Mouse (Mus musculus) WW6 (cell line): ENCODE results near the gene Gsap.
"Not testable (repeated sequence)": the region's sequence is repeated elsewhere in the genome, so short reads cannot be mapped to it uniquely, and the experiment has no call there.

Experiments
- DNase-seq: peaks from one replicate; pipeline ENCODE4 v3.0.0-alpha.2; 2013; ENCODE audit warnings: low read depth, low spot score

The Gsap gene

DNA sequence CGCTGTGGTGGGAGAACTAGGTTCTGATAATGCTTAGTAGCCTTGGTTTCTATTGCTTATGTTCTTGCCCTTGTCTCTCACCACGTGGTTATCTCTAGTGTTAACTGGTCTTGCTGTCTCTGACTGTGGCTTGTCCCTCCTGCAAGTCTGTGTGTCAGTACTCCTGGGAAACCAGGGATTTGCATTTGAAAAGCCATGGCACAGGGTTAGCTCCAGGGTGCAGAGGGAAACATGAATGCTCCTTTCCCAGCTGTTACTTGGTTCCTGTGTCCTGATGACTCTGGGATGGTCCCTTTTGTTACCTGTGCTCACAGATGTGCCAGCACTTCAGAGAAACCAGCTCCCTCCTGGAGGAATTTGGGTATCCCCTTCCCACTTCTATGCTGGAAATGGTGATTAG, 3.0 kb upstream of the Gsap start:
- not testable (repeated sequence) for DNase-seq

DNA sequence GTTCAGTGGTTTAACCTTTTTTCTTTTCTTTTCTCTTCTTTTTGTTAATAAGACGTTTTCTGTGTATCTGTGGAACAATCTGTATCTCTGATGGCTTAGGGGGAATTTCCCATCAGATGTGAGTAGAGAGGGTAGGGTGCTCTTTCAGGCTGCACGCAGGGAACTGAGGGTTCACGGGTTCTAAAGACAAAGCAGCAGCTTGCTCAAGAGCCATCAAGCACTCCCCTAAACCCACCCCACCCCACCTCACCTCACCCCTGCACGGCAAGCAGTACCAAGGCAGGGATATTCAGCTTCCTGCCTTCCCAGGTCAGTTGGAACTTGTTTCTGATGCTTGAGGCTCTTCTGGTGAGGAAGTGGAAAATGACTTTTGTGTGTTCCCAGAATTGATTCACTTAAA, 766 bp downstream of the Gsap start:
- DNase-seq = no peak

- DNase-seq = no peak
These were observed 2.4 kb downstream of the Gsap start for GRCm38 (mm10) chr5:21188435-21188834.

DNA sequence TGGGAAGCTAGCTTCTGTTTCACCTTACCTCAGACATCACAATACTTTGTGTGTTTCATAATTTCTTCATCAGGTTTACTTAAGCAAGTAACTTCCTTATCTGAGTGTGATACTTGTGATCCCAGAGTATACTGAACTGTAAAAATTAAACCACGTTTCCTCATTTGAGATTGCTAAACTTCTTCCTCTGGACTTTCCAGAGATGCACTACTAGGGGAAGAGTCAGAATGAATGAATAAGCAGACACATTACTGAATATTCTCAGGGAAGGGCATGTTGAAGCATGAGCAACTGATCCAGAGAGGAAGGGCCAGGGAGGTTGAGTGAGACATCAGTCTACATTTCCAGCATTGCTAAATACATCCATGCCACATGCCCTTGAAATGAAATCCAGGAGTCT, 3.0 kb downstream of the Gsap start:
- DNase-seq = no peak

DNA sequence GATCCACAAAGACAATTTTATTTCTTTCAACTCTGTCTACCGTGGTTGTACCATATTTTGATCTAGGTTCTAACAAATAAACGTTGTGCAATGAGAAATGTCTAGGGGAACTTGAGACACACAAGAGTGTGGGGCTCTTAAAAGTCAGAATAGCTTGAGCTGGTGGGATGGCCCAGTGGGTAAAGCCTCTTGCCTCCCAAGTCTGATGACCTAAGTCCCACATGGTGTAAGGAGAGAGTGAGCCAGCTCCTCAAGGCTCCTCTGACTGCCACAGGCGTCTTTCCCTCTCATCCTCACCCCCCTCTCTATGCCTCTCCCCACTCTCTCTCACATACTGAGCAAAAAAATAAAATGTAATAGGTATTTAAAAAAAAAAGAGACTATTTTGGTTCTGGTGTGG, 3.4 kb downstream of the Gsap start:
- no peak for DNase-seq

DNA sequence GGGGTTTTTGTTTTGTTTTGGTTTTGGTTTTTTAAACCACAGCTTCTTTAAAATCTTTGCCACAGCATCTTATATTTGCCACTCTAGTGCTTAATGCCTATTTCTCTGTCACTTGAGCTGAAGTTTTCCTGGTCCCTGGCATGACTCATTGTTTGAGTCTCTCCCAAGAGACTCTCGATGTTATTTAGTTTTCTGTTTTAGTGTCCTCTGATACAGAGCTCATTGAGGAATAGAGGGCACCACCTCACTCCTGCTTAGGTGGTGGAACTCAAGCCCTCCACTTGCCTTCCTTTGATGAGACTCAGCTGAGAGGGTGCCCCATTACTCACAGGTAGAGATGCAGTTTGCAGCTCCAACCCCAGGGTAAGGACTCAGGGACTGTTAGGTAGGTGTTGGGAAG, 17.4 kb downstream of the Gsap start:
- no peak for DNase-seq

DNA sequence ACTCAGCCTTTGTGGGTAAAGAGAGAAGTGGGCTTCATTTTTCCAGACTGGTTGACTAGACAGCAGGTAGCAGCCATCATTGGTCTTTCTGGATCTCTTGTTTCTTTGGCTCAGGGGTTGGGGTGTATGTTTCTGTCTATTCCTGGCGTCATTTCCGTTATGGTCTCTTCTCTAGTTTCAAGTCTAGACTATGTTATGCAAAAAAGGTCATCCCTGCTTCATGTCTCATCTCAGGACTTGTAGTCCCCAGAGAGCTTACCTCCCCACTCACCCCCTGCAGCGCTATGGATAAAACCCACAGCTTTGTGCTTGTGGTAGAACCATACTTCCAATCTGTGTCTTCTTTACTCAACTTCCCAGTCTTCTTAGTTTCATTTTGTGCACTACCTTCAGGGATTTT, 18.1 kb downstream of the Gsap start:
- DNase-seq = no peak

DNA sequence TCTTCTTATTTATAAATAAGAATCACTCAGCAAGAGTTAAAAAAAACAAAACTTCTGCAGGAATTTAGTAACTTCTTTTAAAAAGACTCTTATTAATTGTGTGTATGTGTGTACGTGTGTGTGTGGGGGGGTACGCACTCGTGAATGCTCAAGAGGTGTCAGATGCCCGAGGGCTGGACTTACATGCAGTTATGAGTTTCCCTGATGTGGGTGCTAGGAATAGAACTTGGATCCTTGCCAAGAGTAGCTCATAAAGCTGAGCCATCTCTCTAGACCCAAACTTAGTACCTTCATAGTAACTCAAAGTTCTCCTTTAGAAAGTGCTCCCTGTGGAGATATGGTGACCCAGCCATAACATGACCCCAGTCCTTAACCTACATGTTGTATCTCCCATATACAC, 20.0 kb downstream of the Gsap start:
- no peak for DNase-seq

GRCm38 (mm10) chr5:21211406-21211805, 25.4 kb downstream of the Gsap start:
- no peak for DNase-seq

GRCm38 (mm10) chr5:21212933-21213332, 26.9 kb downstream of the Gsap start:
- no peak for DNase-seq

DNA sequence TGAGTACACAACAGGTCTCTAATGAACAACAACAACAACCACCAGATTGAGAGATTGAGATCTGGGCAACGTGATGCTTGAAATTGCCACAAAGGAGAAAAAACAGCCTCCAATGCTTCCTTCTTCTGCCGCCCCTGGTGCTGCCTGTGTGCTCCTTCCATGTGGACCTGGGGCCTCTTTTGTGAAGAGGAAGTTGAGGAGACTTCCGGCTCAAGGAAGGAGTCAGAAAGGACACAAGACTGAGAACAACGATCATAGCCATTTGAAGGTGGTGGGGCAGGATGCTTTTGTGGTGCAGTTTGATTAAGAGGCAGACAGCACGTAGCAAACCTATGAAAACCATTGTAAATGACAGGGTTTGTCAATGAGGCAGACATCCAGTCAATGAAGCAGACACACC, 27.7 kb downstream of the Gsap start:
- no peak for DNase-seq

DNA sequence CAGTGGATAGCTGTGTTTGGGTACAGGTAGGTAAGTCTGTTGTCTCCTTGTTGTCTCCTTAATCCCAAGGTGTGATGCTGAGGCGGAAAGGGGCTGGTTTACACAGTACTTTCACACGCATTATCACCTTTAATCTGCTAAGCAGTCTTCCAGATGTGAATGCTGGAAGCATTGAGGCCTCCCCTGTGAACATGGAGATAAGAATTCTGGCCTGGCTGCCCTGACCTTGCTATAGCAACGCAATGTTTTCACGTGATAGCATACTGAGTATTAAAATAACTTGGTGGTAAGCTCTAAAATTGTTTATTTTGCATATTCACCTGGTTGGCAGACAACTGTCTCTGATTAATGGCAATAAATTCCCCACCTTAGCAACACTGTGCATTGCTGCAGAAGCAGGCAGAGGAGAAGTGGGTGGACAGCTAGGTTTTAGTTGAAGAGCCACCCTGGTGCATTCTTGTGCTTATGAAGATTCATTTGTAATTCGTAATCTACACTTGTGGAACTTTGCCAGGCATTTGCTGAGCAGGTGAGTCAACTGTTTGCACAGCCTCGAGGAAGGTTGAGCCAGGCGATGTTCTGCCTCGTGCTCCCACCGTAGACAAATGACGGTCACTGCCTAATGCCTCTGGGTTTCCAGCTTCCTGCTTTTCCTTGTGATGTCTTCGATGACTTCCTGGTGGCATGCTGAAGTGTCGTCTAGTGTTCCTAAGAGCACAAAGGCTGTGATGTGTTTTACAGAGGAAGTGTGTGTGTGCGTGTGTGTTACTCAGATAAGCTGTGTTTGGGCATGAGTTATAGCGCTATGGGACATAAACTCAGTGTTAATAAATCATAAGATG, 31.6 kb downstream of the Gsap start:
- no peak for DNase-seq

- no peak for DNase-seq
These were observed 46.8 kb downstream of the Gsap start for GRCm38 (mm10) chr5:21232876-21233275.

GRCm38 (mm10) chr5:21244575-21244974, 58.5 kb downstream of the Gsap start:
- no peak for DNase-seq

DNA sequence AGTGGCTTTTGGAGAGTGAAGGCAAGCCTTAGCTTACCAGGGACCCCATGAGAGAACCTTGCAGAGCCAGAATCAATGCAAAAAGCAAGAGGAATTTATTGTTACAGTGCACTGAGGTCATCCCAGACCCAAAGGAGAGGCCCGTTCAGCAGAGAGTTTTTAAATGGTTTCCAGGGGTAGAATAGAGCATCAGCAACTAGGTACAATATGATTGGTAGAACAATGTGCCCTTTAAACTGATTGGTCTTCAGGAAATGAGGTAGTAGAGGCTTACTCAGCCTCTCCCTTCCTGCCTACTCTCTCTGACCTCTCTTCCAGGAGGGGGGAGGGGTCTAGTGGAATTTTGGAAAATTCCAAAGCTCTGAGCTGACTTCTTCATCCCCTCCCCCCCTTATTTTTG, 59.2 kb downstream of the Gsap start:
- DNase-seq = no peak

GRCm38 (mm10) chr5:21246794-21247193, 60.7 kb downstream of the Gsap start:
- DNase-seq = no peak

DNA sequence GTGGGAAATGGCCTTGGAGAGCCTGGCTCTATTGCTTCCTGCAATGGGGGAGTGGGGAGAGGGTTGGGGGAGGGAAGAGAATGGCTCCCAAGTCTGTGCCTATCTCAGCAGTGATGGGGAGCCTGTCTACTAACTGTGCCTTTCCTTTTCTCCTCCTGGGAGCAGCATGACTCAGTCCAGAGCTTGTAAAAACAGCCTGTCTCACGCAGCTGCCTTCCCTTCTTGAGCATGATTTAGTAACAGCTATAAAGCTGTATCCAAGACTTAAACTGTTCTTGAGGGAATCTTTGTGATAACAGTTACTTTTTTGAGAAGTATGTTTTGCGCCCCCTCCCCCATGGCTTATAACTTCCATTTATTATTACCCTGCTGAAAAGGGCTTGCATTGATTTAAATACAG, 61.9 kb downstream of the Gsap start:
- no peak for DNase-seq

GRCm38 (mm10) chr5:21248834-21249233, 62.8 kb downstream of the Gsap start:
- DNase-seq = no peak

DNA sequence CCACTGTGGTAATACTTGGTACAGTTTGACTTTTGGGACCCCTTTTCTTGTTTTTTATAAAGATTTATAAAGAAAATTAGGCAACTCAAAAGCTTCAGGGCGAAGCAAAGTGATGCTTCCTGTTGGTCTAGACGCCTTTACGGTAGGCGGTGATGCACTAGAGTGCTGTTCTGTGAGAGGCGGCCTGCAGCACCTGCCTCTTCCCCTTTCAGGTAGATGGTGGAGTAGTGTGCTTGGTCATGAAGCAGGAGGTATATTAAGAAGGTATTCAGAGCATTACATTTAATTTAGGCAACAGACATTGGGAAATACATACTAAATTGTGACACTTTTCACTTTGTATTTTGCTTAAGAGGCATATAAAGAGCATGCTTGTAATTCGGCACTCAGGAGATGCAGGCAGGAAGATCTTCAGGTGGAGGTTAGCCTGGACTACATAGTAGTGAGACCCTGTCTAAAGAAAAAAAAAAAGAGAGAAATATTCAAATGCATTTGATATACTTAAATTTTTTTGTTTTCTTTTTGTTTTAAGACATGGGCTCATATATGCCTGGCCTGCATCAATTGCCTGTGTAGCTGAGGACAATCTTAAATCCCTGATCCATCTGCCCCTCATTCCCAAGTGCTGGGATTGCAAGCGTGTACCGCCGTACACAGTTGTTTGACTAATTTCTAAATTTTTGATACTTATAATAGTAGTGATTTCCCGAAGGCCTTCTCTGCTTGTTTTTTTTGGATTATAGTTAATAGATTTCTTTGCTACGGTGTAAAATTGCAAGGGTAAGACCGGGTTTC, 68.9 kb downstream of the Gsap start:
- no peak for DNase-seq

GRCm38 (mm10) chr5:21255551-21256132, 69.6 kb downstream of the Gsap start:
- DNase-seq = no peak

GRCm38 (mm10) chr5:21257126-21257525, 71.1 kb downstream of the Gsap start:
- no peak for DNase-seq

- no peak for DNase-seq
These were observed 71.8 kb downstream of the Gsap start for GRCm38 (mm10) chr5:21257806-21258205.

DNA sequence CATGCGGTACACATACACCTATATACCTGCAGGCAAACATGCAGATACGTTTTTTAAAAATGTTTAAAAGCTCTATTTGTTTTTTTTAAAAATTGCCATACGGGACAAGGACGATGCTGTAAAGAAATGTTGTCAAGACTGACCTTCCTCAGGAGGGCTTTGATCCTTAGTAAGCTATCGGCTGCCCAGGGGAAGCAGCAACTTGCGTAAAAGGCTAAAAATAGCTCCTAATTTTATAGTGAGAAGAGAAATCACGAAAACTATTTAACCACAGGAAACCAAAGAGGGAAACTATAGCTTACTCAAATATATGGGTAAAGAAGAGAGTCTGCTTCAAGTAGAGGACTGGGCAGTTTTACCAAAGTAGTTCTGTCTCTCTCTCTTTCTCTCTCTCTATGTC, 74.7 kb downstream of the Gsap start:
- no peak for DNase-seq
